Mouse (Mus musculus) neural tube, embryonic 12.5 days (tissue): ENCODE results near the gene Myo1a. TPM values are rescaled to one million over a fixed set of nuclear protein-coding genes. Genes with fewer than 3 reads are reported as not detected.
A peak's percentile ranks its signal among the peaks of the same experiment; 100 is the strongest.

Source experiments
- ATAC-seq: fragments of 200-750 bp; cut with Nextera tagmentation; 2 replicates; pipeline ENCODE4 v1.8.0; 2017; ENCODE audit warnings: low read depth, mild to moderate bottlenecking, moderate TSS enrichment, moderate library complexity; ENCODE audit not compliant: low FRiP score
- H3K27ac ChIP-seq: fragments of 300-500 bp; sonication (generic); 2 replicates; pipeline ENCODE4 v1.5.1; 2016
- H3K27me3 ChIP-seq: fragments of 300-500 bp; sonication (generic); replicated peaks from 2 replicates; pipeline ENCODE4 v1.6.1; 2016; ENCODE audit warnings: mild to moderate bottlenecking
- H3K36me3 ChIP-seq: fragments of 300-500 bp; sonication (generic); 2 replicates; pipeline ENCODE4 v1.6.1; 2016; ENCODE audit warnings: mild to moderate bottlenecking
- H3K4me1 ChIP-seq: fragments of 300-500 bp; sonication (generic); 2 replicates; pipeline ENCODE4 v1.6.1; 2016
- H3K4me2 ChIP-seq: fragments of 300-500 bp; sonication (generic); replicated peaks from 2 replicates; pipeline ENCODE4 v1.6.1; 2016; ENCODE audit warnings: mild to moderate bottlenecking
- H3K4me3 ChIP-seq: fragments of 300-500 bp; sonication (generic); 2 replicates; pipeline ENCODE4 v1.5.1; 2016
- H3K9ac ChIP-seq: fragments of 300-500 bp; sonication (generic); 2 replicates; pipeline ENCODE4 v1.6.1; 2016; ENCODE audit warnings: mild to moderate bottlenecking
- H3K9me3 ChIP-seq: fragments of 300-500 bp; sonication (generic); 2 replicates; pipeline ENCODE4 v1.6.1; 2016; ENCODE audit warnings: mild to moderate bottlenecking
- WGBS: fragments of 180-500 bp; shearing (Covaris S2); methylation state at CpG from one replicate; pipeline ENCODE4 v1.1.7; 2016; 5-methylcytosine and 5-hydroxymethylcytosine counted together
- polyA plus RNA-seq: library from polyadenylated mRNA; unstranded; fragments of >200 nt; fragmentation: Nextera tagmentation; extraction: Ambion mirVana; gene quantifications from 2 replicates; pipeline ENCODE4 v1.2.1, GENCODE M21; 2016

Gene Myo1a
- polyA plus RNA-seq, 1 experiment from 2014 or later, result 0.58 TPM

DNA sequence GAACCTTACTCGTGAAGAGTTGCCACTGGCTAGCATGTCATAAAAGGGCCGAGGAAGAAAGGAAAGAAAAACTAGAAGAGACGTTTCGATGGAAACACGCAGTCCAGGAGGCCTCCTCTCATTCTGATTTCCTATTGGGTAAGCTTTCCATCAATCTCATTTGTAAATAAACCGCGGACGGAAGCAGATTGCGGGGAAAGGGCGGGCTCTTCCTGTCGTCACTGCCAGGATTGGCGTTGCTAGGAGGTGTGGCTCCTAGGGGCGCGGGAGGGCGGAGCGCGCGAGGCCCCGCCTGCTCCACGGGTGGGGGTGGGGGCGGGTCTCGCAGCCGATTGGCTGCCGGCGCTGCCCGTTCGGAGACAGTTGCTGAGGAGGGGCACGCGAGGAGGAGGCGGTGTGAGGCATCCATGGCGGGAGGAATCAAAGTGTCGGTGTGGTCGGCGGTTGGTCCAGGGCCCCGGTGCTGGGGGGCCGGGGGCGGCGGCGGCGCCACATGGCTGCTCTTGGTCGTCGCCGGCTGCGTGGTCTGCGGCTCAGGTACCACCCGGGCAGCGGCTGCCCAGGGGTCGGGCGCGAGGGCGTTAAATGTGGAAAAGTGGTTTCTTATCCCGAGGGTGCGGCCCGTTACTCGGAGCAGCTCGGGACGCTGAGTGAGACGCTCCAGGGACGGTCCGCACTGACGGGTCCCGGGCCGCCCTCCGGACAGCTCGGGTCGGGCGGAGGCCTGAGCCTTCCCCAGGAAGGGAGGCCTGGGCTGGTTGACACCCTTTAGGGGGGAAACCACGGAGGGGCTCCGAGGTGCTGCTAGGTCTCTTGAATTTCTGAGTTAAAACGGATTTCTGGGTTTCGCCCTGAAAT is 28.1 kb upstream of the Myo1a start:
- Histone ChIP-seq H3K27me3 (no peaks in the 10 kb centered on the region), H3K4me3 (peak overlapping the region; percentile 49), H3K9me3 (no peaks in the 10 kb centered on the region), H3K4me1 (peaks cover 12% of the 10 kb centered on the region; the same call in 1 of the 2 replicates), H3K9ac (peak overlapping the region; percentile 65), H3K36me3 (no peaks in the 10 kb centered on the region), H3K4me2 (peak overlapping the region; percentile 89), H3K27ac (no peak overlapping the region)
- ATAC-seq, result peak; percentile 96
- WGBS, result under 1% methylated on average over 71 of the region's 71 CpGs

DNA sequence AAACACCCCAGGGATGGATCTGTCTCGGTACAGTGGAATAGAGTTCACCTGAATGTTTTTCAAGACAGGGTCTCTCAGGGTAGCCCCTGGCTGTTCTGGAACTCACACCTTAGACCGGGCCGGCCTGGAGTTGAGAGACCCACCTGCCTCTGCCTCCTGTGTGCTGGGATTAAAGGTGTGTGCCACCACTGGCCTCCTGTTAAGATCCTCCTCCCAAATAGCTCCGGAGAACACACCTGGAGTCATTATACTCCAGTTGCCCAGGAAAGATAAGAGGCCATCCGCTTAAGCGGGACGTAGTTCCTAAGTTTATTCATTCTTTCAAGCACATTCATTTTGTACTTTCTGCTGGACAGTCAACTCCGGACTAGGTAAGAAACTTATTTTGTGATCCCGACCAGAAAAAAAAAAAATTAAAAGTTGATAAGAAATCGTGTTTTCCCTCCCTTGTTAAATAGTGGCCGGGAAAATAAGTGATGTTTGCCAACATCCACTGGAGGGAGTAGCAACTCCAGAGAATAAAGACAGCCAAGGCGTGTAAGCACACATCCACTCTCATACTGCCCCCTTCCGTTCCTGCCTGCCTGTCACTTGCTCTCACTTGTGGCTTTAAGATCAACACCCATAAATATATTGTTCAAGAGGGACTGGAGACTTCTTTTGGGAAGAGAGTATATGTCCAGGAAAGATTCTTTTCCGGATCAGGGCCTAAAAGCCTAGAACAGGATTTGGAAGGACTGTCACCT is 27.2 kb upstream of the Myo1a start:
- H3K9ac ChIP-seq, result peak overlapping the region; percentile 65
- H3K4me2 ChIP-seq, result peak overlapping the region; percentile 89
- peaks cover 12% of the 10 kb centered on the region; the same call in 1 of the 2 replicates for H3K4me1 ChIP-seq
- no peak overlapping the region for H3K27ac ChIP-seq
- no peaks in the 10 kb centered on the region for H3K27me3 ChIP-seq
- 15% methylated on average over 14 of the region's 14 CpGs for WGBS
- no peaks in the 10 kb centered on the region for H3K36me3 ChIP-seq
- no peaks in the 10 kb centered on the region for H3K9me3 ChIP-seq
- peak overlapping the region; percentile 49 for H3K4me3 ChIP-seq
- ATAC-seq, result peak; percentile 22; the same call in 1 of the 2 replicates

DNA sequence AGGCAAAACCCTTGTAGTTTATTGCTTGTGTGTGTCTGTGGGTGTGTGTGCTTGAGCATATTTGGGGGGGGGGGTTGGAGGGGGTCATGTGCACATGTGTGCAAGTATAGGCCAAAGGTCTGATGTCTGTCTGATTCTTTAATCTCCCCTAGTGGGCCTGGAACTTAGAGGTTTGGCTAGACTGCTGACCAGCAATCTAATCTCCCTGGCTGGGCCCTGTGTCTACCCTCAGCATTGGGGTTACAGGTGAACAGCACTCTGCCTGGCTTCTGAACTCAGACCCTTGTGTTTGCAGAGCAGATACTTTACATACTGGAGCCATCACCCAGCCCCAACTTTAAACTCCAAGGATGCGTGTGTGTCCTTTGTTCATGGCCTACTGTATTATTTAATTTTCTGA is 25.8 kb upstream of the Myo1a start:
- ATAC-seq, result no peak
- Histone ChIP-seq H3K4me2 (no peak overlapping the region), H3K4me1 (peaks cover 12% of the 10 kb centered on the region; the same call in 1 of the 2 replicates), H3K27me3 (no peaks in the 10 kb centered on the region), H3K9me3 (no peaks in the 10 kb centered on the region), H3K36me3 (no peaks in the 10 kb centered on the region), H3K4me3 (no peak overlapping the region), H3K27ac (no peak overlapping the region), H3K9ac (no peak overlapping the region; the same call in 1 of the 2 replicates)
- WGBS, result 91% methylated on average over 1 of the region's 1 CpGs

DNA sequence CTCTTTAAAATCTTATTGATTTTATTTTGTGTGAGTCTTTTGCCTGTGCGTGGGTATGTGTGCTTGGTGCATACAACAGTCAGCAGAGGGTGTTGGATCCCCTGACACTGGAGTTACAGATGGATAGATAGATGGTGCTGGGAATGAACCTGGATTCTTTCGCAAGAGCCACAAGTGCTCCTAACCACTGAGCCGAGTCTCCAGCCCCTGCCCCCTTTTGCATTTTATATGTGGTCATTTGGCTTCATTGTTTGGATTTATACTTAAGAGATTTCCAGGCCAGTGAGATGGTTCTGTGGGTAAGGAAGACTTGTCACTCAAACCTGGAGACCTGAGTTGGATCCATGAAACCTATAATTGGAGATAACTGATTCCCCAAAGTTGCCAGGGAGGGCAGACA is 25.1 kb upstream of the Myo1a start:
- H3K4me1 ChIP-seq, result peaks cover 12% of the 10 kb centered on the region; the same call in 1 of the 2 replicates
- no peak overlapping the region for H3K9ac ChIP-seq
- no peaks in the 10 kb centered on the region for H3K36me3 ChIP-seq
- no peak overlapping the region for H3K27ac ChIP-seq
- WGBS, result 88% methylated on average over 3 of the region's 3 CpGs
- no peak overlapping the region for H3K4me2 ChIP-seq
- H3K9me3 ChIP-seq, result no peaks in the 10 kb centered on the region
- no peak overlapping the region for H3K4me3 ChIP-seq
- ATAC-seq, result no peak
- no peaks in the 10 kb centered on the region for H3K27me3 ChIP-seq

DNA sequence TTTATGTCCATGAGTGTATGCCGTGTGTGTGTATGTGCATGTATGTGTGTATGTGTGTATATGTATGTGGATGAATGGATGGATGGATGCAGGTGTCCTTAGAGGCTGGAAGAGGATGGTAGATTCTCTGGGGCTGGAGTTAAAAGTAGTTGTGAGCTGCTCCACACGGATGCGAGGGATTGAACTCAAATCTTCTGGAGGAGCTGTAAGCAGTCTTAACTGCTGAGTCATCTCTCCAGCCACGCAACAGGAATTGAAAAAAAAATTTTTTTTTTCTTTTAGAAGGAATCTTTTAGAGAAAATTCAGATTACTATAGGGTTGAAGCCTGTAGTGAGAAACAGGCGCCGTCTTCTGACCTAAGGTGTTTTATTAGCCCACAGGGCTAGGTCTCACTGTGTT is 22.1 kb upstream of the Myo1a start:
- WGBS, result 88% methylated on average over 6 of the region's 6 CpGs

DNA sequence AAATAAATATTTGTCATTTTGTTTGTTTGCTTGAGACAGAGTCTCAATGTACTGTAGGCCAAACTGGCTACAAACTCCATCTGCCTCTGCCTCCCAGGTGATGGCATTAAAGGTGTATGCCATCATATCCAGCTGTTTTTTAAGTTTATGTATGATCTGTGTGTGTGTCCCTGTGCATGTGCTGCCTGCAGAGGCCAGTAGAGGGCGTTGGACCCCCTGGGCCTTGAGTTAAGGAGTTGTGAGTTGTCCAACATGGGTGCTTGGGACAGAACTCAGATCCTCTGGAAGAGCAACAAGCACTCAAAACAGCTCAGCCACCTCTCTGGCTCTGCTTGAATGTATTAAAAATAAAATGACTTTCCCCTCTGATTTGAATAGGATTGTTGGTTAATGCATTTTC is 13.9 kb upstream of the Myo1a start:
- no peak for ATAC-seq
- H3K9ac ChIP-seq, result no peak overlapping the region
- H3K4me1 ChIP-seq, result no peaks in the 10 kb centered on the region
- H3K36me3 ChIP-seq, result peaks cover 24% of the 10 kb centered on the region
- no peak overlapping the region for H3K27ac ChIP-seq
- WGBS, result 20% methylated on average over 1 of the region's 1 CpGs
- H3K27me3 ChIP-seq, result no peaks in the 10 kb centered on the region
- H3K9me3 ChIP-seq, result no peaks in the 10 kb centered on the region
- no peak overlapping the region for H3K4me2 ChIP-seq
- no peak overlapping the region for H3K4me3 ChIP-seq

More for the DNA sequence above, 22.1 kb upstream of the Myo1a start:
- no peak for ATAC-seq
- H3K27ac ChIP-seq, result no peak overlapping the region
- H3K4me1 ChIP-seq, result 0 out of 2 replicates have a peak, but pooled peaks cover 7% of the 10 kb centered on the region
- H3K36me3 ChIP-seq, result no peaks in the 10 kb centered on the region
- H3K4me3 ChIP-seq, result no peak overlapping the region
- H3K27me3 ChIP-seq, result no peaks in the 10 kb centered on the region
- H3K9me3 ChIP-seq, result no peaks in the 10 kb centered on the region
- H3K4me2 ChIP-seq, result no peak overlapping the region
- H3K9ac ChIP-seq, result no peak overlapping the region

DNA sequence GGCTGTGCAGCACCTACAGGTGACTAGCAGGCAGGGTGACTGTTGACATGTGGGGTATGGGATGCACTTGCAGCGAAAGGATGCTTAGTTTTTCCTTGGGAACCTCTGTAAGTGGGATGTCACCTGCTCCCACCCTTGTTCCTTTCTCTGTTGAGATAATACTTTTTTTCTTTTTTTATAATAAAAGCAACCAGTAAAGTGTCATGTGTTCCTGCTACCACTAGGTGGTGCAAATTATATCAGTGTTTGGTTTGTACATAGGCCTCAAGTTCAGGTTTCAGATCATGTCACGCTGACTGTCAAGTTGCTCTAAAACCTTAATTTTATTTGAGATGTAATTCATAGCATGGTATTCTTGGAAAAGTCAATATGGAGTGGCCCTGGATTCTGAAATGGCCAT is 10.3 kb upstream of the Myo1a start:
- Histone ChIP-seq H3K4me3 (no peak overlapping the region), H3K27me3 (no peaks in the 10 kb centered on the region), H3K27ac (no peak overlapping the region), H3K9ac (no peak overlapping the region), H3K4me2 (no peak overlapping the region), H3K4me1 (no peaks in the 10 kb centered on the region), H3K36me3 (peaks cover 38% of the 10 kb centered on the region), H3K9me3 (no peaks in the 10 kb centered on the region)
- WGBS, result 58% methylated on average over 2 of the region's 2 CpGs
- ATAC-seq, result no peak

DNA sequence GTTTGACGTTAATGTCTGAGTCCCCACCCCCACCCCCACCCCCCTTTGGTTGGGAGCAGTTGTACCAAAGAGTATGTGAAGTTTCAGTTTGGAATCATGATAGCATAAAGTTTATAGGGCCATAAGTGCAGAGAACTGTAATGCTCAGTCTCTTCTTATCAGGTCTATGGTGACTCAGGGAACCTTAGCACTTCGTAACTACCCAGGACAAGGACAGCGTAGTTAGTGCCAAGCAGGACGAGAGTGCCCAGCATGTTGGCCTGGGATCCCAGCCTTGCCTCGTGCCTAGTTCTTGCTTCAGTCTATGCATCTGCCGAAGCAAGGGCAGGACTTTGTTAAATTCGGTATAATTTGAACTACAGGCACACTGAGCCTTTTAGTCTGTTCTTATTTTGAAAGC is 9.2 kb upstream of the Myo1a start:
- H3K27me3 ChIP-seq, result no peaks in the 10 kb centered on the region
- no peak overlapping the region for H3K4me2 ChIP-seq
- H3K36me3 ChIP-seq, result peaks cover 42% of the 10 kb centered on the region
- no peak overlapping the region for H3K27ac ChIP-seq
- 94% methylated on average over 7 of the region's 7 CpGs for WGBS
- no peak overlapping the region for H3K4me3 ChIP-seq
- H3K9me3 ChIP-seq, result no peaks in the 10 kb centered on the region
- no peak overlapping the region for H3K9ac ChIP-seq
- no peaks in the 10 kb centered on the region for H3K4me1 ChIP-seq
- ATAC-seq, result no peak

DNA sequence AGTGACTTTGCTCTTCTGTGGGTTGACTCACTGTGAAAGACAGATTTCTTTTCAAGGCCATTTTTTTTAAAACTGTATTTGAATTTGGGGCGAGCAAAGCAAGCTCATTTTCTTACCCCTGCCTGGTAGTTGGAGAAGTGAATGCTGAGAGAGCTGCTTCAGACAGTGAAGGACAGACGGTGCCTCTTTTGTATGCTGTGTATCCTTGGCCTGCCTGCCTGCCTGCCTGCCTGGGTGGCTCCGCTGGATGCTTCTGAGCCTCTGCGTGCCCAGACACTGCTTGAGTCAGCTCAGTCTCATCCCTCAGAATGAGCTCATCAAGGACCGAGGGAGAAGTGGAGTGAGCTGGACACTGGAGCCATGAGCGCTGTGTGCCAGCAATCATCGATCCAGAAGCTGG is 6.0 kb upstream of the Myo1a start:
- H3K4me3 ChIP-seq, result no peak overlapping the region
- H3K27me3 ChIP-seq, result no peaks in the 10 kb centered on the region
- H3K36me3 ChIP-seq, result peaks cover 27% of the 10 kb centered on the region
- no peak overlapping the region for H3K4me2 ChIP-seq
- no peaks in the 10 kb centered on the region for H3K9me3 ChIP-seq
- H3K27ac ChIP-seq, result no peak overlapping the region
- no peak overlapping the region for H3K9ac ChIP-seq
- no peaks in the 10 kb centered on the region for H3K4me1 ChIP-seq
- 93% methylated on average over 7 of the region's 7 CpGs for WGBS
- ATAC-seq, result no peak

DNA sequence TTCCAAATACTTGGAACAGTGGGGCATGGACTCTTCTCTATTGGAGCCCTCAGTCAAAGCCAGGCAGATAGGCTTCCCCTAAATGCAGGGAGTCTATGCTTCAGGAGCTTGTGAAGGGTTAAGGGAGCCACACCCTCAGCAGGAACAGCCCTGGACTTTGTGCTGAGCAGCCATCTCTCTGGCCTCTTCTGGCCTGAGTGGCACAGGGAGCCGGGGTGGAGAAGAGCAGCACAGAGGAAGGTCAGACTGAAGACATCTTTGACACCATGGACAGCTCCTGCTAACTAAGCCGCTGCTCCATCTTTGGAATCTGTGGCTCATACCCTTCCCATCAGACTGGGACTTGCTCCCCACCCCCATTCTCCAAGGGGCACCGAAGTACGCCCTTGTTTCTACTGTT is 1.7 kb upstream of the Myo1a start:
- no peaks in the 10 kb centered on the region for H3K9me3 ChIP-seq
- no peaks in the 10 kb centered on the region for H3K4me1 ChIP-seq
- H3K4me2 ChIP-seq, result no peak overlapping the region

DNA sequence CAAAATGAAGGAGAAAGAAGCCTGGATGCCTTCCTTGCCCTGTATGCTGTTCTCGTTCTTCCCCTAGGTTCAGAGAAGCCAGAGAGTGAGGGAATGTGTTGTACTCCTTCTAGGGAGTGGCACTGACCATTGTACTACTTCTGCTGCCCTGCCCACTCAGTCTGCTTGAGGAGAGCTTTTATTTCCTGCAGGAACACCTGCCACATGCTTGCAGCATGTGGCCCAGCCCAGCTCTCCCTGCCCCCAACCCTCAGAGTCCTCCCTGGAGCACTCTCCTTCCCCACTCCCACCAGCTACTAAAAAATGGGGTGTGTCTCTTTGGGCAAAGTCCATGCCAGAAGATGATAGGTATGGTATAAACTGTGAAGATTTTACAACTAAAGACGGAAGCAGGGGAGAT is 677 bp upstream of the Myo1a start:
- 66% methylated on average over 2 of the region's 2 CpGs for WGBS
- Histone ChIP-seq H3K9me3 (no peaks in the 10 kb centered on the region), H3K27me3 (no peaks in the 10 kb centered on the region), H3K27ac (no peak overlapping the region), H3K4me3 (no peak overlapping the region), H3K4me2 (no peak overlapping the region), H3K36me3 (peaks cover 6% of the 10 kb centered on the region; the same call in 1 of the 2 replicates), H3K4me1 (no peaks in the 10 kb centered on the region), H3K9ac (no peak overlapping the region)
- ATAC-seq, result no peak

More for the DNA sequence above, 1.7 kb upstream of the Myo1a start:
- Histone ChIP-seq H3K27ac (no peak overlapping the region), H3K27me3 (no peaks in the 10 kb centered on the region), H3K9ac (no peak overlapping the region), H3K36me3 (peaks cover 9% of the 10 kb centered on the region; the same call in 1 of the 2 replicates), H3K4me3 (no peak overlapping the region)
- no peak for ATAC-seq
- 44% methylated on average over 4 of the region's 4 CpGs for WGBS

DNA sequence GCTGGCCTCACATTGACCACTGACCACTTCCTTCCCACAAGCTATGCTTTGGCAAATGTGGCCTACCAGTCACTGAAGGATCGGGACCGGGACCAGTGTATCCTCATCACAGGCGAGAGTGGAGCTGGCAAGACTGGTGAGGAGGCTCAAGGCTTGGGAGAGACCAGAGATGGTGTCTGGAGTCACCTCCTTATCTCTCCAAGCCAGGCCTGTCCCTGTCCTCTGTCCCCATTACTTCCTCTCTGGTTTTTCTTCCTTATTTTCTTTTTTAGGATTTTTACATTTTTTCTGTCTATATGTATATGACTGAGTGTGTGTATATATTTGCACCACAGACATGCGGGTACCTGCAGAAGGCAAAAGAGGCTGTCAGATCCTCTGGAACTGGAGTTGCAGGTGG is 813 bp downstream of the Myo1a start:
- Histone ChIP-seq H3K4me1 (no peaks in the 10 kb centered on the region), H3K4me2 (no peak overlapping the region), H3K27me3 (no peaks in the 10 kb centered on the region), H3K4me3 (no peak overlapping the region), H3K36me3 (no peaks in the 10 kb centered on the region), H3K9ac (no peak overlapping the region), H3K27ac (no peak overlapping the region), H3K9me3 (no peaks in the 10 kb centered on the region)
- ATAC-seq, result no peak
- 94% methylated on average over 4 of the region's 4 CpGs for WGBS
